Mouse (Mus musculus) testis, adult 2 months (tissue): ENCODE measurements around the gene Tmem127. TPM values are rescaled to one million over a fixed set of nuclear protein-coding genes. Genes with fewer than 3 reads are reported as not detected.
A peak's percentile ranks its signal among the peaks of the same experiment; 100 is the strongest.
"Not testable (repeated sequence)": the region's sequence is repeated elsewhere in the genome, so short reads cannot be mapped to it uniquely, and the experiment has no call there.

Experiments
- H3K27ac ChIP-seq: fragments of 200-500 bp; 2 replicates; pipeline ENCODE4 v1.5.1; 2012; ENCODE audit warnings: low read depth, low read length; ENCODE audit not compliant: control insufficient read depth, insufficient read depth
- H3K27me3 ChIP-seq: fragments of 200-500 bp; 2 replicates; pipeline ENCODE4 v1.6.1; 2012; ENCODE audit warnings: mild to moderate bottlenecking, low read length, moderate library complexity; ENCODE audit not compliant: control insufficient read depth, insufficient read depth
- H3K36me3 ChIP-seq: fragments of 200-500 bp; 2 replicates; pipeline ENCODE4 v1.6.1; 2012; ENCODE audit warnings: mild to moderate bottlenecking, low read length; ENCODE audit not compliant: control insufficient read depth, insufficient read depth
- H3K4me1 ChIP-seq: fragments of 200-500 bp; 2 replicates; pipeline ENCODE4 v1.6.1; 2012; ENCODE audit warnings: low read length; ENCODE audit not compliant: control insufficient read depth, insufficient read depth
- H3K4me3 ChIP-seq: fragments of 200-500 bp; 2 replicates; pipeline ENCODE4 v1.5.1; 2012; ENCODE audit warnings: low read depth, mild to moderate bottlenecking, low read length, moderate library complexity, mixed read lengths; ENCODE audit not compliant: control insufficient read depth
- CTCF ChIP-seq: fragments of 200-500 bp; IDR thresholded peaks from 2 replicates; pipeline ENCODE4 v1.5.1; 2012; ENCODE audit warnings: low read depth, mild to moderate bottlenecking, inconsistent platforms, low read length, moderate library complexity; ENCODE audit not compliant: control insufficient read depth, insufficient read depth, insufficient replicate concordance
- POLR2A ChIP-seq: fragments of 200-500 bp; IDR thresholded peaks from 2 replicates; pipeline ENCODE4 v1.6.1; 2012; ENCODE audit warnings: low read depth, mild to moderate bottlenecking, inconsistent platforms, low read length, moderate library complexity; ENCODE audit not compliant: control insufficient read depth
- polyA plus RNA-seq: library from polyadenylated mRNA; depleted of rRNA; stranded (reverse); fragments of >200 nt; gene quantifications from 2 replicates; pipeline ENCODE4 v1.2.3, GENCODE M21; 2012; rRNA removed

The Tmem127 gene
- polyA plus RNA-seq = 54.2 and 64.2 TPM in 2 replicates

DNA sequence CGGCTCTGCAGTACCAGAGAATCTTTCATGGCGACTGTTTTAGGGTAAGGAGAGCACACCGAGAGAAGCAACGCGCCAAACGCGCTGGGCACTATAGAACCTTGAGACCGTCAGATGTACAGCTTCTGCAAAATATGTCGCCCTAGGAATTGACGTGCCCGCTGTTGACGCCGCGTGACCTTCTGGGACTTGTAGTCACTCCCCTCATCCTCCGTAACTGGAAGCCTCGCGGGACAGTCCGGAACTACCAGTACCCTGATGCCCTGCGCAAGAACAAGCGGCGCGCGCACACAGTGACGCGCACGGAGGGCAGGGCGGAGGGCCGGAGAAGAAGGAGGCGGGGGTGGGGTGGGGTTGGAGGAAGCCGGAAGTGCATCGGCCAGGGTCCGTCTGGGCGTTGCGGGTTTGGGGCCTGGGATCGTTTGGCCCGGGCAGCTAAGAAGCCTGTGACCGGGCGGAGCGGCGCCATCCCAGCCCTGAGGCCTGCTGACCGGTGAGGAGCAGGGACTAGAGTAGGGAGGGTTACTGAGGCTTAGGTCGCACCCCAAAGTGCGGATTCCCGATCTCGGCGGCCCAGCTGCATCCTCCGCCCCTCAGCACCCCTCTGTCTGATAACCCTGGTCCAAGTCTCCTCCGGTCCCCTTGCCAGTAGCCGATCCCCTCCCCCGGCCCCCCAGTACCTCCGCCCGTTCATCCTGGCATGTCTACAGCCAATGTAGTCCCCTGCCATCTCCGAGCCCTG, at the start of gene Tmem127, which contains the start of gene Ciao1:
TSS of gene Tmem127 (plus strand) at position 317 of the 742 bp plus-strand sequence.
TSS of gene Ciao1 (minus strand) at position 225 of the 742 bp plus-strand sequence.
- Histone ChIP-seq H3K36me3 (peaks cover 2% of the 10 kb centered on the region), H3K4me3 (peak within 1 kb of the TSS; percentile 100), H3K4me1 (peaks cover 6% of the 10 kb centered on the region), H3K27ac (peak within 1 kb of the TSS; percentile 96), H3K27me3 (no peaks in the 10 kb centered on the region)
- TF ChIP-seq CTCF = no peak
- TF ChIP-seq POLR2A = peak; percentile 66

DNA sequence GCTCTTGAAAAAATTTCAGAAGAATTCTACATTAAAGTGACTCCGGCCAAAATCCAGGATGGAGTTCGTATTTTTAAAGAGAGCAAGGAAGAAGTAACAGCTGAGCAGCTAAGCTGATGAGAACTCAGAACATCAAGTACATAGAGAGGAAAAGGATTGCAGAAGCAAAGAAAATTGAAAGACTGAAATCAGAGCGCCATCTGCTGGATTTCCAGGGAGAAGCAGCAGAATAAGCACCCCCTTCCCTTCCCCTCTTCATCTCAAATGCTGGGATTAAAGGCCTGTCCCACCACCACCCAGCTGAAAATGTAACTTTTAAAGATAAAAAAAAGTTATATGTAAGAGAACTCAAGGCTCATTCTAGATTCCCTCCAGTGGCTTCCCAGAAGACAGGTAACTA, 42.8 kb upstream of the Tmem127 start:
- Histone ChIP-seq H3K27ac (no peak overlapping the region), H3K4me3 (no peak overlapping the region), H3K4me1 (peaks cover 2% of the 10 kb centered on the region; the same call in 1 of the 2 replicates), H3K27me3 (no peaks in the 10 kb centered on the region), H3K36me3 (no peaks in the 10 kb centered on the region)
- TF ChIP-seq CTCF (0 out of 2 replicates have a peak, but pooled peaks have one; percentile 15), POLR2A (no peak)

DNA sequence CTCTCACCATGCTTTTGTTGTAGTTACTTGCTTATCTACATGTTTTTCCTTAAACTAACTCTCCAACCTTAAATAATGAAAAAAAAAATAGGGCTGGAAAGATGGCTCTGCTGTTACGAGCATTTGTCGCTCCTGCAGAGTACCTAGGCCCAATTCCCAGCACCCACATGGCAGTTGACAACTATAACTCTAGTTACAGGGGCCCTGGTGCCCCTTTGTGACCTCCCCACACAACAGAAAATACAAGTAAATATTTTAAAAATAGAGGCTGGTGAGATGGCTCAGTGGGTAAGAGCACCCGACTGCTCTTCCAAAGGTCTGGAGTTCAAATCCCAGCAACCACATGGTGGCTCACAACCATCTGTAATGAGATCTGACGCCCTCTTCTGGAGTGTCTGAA, 41.8 kb upstream of the Tmem127 start:
- H3K4me3 ChIP-seq, H3K4me1 ChIP-seq, H3K27ac ChIP-seq, H3K36me3 ChIP-seq, H3K27me3 ChIP-seq: not testable (repeated sequence)

DNA sequence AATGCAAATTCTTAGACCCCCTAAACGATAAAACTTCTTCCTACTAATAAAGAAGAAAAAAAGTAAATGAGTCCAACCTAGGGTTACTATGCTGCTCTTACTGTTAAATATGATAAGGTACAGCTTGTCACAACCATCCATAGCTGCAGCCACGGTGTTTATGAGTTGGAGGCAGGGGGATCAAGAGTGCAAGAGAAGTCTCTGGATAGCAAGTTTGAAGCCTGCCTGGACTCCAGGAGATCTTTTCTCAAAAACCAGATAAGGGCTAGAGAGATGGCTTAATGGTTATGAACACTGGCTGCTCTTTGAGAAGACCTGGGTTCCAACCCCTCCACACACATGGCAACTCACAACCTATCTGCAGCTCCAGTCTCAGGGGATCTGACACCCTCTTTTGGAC, 40.8 kb upstream of the Tmem127 start:
- H3K36me3 ChIP-seq = peaks cover 3% of the 10 kb centered on the region
- H3K27ac ChIP-seq = no peak overlapping the region
- no peaks in the 10 kb centered on the region for H3K27me3 ChIP-seq
- no peak for TF ChIP-seq POLR2A
- TF ChIP-seq CTCF = no peak
- H3K4me3 ChIP-seq = no peak overlapping the region
- peaks cover 2% of the 10 kb centered on the region; the same call in 1 of the 2 replicates for H3K4me1 ChIP-seq

DNA sequence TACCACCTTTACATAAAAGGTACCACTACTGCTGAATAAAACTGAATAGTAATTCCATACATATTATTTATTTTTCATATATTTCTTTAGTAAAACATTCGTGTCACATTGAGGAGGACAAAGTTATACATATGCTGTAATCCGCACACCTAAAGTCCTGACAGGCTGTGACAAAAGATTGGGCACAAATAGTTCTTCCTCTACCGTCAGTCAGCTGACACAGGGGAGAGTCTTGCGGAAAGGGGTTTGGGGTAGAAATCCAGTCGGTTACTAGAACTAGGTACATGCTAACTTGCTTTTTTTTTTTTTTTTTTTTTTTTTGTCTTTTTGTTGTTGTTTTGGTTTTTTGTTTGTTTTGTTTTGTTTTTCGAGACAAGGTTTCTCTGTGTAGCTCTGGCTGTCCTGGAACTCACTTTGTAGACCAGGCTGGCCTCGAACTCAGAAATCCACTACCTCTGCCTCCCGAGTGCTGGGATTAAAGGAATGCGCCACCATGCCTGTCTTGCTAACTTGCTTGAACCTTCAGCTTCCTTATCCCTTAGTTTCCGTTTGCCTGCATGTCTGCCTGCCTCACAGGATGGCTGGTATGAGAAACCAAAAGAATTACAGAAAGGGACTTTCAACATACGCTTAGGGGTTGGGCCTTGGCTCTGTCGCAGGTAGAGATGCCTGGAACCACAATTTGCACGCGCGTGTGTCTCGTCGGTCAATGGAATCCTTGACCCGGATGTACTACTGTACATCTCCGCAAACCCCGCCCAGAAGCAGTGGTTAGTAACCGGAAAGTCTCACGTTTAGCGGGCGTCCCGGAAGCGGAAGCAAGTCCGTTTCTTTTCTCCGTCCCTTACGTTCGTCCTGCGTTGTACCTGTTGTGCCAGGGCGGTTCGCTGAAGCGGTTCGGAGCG, 39.9 kb upstream of the Tmem127 start, which contains the start of the genes 1810024B03Rik and Snrnp200:
TSS of gene 1810024B03Rik (minus strand) at position 734 of the 905 bp plus-strand sequence.
TSS of gene Snrnp200 (plus strand) at position 840 of the 905 bp plus-strand sequence.
- peak within 1 kb of the TSS; percentile 67 for H3K27ac ChIP-seq
- peaks cover 5% of the 10 kb centered on the region for H3K36me3 ChIP-seq
- peaks cover 2% of the 10 kb centered on the region; the same call in 1 of the 2 replicates for H3K4me1 ChIP-seq
- peak; percentile 80; the same call in 1 of the 2 replicates for TF ChIP-seq POLR2A
- TF ChIP-seq CTCF = no peak
- H3K27me3 ChIP-seq = no peaks in the 10 kb centered on the region
- peak within 1 kb of the TSS; percentile 94 for H3K4me3 ChIP-seq

DNA sequence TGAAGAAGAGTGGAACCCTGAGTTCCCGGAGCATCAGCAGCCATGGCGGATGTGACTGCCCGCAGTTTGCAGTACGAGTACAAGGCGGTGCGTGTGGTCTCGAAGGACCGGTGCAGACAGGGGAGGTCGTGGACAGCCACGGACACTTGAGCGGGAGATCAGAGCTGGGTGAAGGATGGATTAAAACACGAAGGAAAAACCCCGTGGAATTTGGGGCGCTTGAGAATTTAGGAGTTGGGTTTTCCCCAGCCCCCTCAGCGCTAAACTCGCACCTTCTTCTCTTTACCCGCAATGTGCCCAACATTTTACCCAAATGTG, 39.3 kb upstream of the Tmem127 start:
- H3K36me3 ChIP-seq = peaks cover 5% of the 10 kb centered on the region
- H3K27me3 ChIP-seq = no peaks in the 10 kb centered on the region

DNA sequence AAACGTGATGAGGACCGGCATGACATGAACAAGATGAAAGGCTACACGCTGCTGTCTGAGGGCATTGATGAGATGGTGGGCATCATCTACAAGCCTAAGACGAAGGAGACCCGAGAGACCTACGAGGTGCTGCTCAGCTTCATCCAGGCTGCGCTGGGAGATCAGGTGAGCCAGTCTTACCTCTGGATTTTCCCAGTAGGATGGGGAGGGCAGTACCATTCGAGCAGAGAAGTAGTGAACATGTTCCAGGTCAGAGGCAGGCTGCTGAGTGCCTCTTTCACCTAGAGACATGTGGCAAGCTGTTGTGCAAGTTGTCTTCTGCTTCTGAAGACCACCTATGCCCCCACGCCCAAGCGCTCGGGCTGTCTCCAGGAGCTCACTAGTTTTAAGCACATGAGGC, 37.0 kb upstream of the Tmem127 start:
- Histone ChIP-seq H3K27me3 (no peaks in the 10 kb centered on the region), H3K36me3 (peaks cover 5% of the 10 kb centered on the region), H3K4me3 (no peak overlapping the region), H3K4me1 (peaks cover 2% of the 10 kb centered on the region; the same call in 1 of the 2 replicates), H3K27ac (no peak overlapping the region)
- TF ChIP-seq POLR2A = no peak
- TF ChIP-seq CTCF = no peak

More for the DNA sequence above, 39.3 kb upstream of the Tmem127 start:
- Histone ChIP-seq H3K4me1 (peaks cover 2% of the 10 kb centered on the region; the same call in 1 of the 2 replicates), H3K27ac (peak overlapping the region; percentile 67), H3K4me3 (peak overlapping the region; percentile 94)
- TF ChIP-seq POLR2A (no peak), CTCF (no peak)

DNA sequence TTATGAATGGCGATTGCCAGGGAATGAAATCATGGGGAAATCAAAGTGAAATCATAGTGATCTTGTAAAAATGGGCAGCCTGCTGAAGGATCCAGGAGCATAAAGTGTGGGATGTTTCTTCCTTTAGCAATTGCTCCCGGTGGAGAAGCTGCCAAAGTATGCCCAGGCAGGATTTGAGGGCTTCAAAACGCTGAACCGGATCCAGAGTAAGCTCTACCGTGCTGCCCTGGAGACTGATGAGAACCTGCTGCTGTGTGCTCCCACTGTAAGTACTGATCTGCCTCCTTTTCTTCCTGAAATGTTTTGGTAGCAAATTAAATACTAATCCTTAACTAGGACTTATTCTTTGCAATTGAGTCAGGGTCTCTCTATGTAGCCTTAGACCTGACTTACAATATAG, 30.0 kb upstream of the Tmem127 start:
- Histone ChIP-seq H3K4me1 (no peaks in the 10 kb centered on the region), H3K36me3 (peaks cover 3% of the 10 kb centered on the region), H3K4me3 (no peak overlapping the region), H3K27me3 (no peaks in the 10 kb centered on the region), H3K27ac (no peak overlapping the region)
- TF ChIP-seq CTCF = no peak
- TF ChIP-seq POLR2A = no peak
